Mouse (Mus musculus): ENCODE measurements around the gene Slc4a5. TPM values are rescaled to one million over a fixed set of nuclear protein-coding genes. Genes with fewer than 3 reads are reported as not detected.
"Not testable (repeated sequence)": the region's sequence is repeated elsewhere in the genome, so short reads cannot be mapped to it uniquely, and the experiment has no call there.

Gene Slc4a5
- polyA plus RNA-seq, 1 experiment from 2014 or later, result 0.68 TPM

DNA sequence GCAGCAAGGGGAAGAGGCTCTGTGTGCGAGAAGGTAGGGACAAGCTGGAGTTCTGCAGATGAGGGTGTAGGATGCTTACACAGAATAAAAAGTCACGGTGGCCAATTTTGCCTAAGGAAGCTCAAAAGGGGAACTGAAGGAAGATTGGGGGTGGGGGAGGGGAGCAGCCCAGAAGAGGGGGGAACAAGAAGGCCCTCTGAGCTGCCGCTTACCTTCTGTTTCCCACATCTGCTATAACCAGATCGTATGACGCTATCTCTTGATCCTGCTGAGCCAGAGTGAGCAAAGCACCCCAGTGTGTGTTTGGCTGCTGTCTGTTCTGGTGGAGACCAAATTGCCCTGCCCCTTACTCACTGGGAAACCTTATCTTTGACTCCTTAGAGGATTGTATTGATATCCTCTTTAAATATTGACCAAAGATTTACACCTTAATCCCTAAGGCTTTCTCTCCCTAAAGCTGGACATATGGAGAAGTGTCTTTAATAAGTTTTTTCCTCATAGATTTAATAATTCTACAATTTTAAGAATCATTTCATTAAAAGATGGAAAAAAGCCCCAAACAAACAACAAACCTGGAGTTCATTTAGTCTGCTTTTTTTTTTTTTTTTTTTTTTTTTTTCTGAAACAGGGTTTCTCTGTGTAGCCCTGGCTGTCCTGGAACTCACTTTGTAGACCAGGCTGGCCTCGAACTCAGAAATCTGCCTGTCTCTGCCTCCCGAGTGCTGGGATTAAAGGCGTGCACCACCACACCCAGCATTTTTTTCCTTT lies 104.2 kb downstream of the Slc4a5 start:
- Histone ChIP-seq H3K27ac (no peak overlapping the region), H3K36me3 (0 out of 2 replicates have a peak, but pooled peaks cover under 1% of the 10 kb centered on the region), H3K27me3 (ENCODE audit: insufficient read depth, poor library complexity, severe bottlenecking) (no peaks in the 10 kb centered on the region), H3K9me3 (no peaks in the 10 kb centered on the region), H3K4me1 (peaks cover 9% of the 10 kb centered on the region), H3K4me3 (no peak overlapping the region)
- no peak for DNase-seq (ENCODE audit: low spot score)
- 52% methylated on average over 8 of the region's 8 CpGs for WGBS

DNA sequence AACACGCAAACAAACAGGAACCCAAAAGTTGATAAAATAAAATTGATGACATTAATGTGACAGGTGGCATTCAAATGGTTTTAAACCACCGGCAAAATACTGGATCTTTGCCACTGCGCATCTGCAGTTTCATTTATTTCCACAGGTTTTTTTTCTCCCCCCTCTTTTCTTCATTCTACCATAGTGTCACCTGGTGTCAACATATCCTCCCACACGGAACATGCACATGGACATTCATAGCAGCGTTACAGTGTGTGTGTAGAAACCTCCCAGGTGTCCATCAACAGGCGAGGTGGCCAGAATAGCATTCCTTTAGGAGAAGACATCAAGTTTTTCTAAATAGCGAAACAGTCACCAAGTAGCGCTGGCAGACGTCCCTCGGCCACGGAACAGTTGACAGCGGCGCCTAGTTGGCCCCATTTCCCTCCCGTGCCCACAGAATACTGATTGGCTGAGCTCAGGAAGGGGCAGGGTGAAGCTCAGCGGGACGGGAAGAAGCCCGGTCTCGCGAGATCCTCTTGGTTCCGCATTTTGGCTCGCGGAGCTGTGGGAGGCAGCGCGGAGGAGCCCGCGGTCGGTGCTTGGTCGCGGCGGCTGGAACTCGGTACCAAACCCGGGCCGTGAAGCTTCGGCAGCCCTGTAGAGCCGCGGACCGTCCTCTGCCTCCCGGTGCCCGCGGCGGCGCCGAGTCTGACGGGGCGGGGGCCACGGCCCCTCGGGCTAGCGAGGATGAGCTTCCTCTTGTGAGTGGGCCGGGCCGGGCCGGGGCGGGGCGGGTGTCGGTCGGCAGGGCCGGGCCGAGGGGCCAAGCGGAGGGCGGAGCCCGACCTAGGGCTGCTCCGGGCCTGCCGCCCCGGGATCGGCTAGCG lies 106.1 kb downstream of the Slc4a5 start, which contains the start of the genes Mthfd2 and Mob1a:
Gene Mthfd2, minus strand, starts transcription at position 384 of the 869 bp plus-strand sequence.
Gene Mob1a, plus strand, starts transcription at position 492 of the 869 bp plus-strand sequence.
- H3K27me3 ChIP-seq (ENCODE audit: insufficient read depth, poor library complexity, severe bottlenecking), result no peaks in the 10 kb centered on the region
- H3K4me1 ChIP-seq, result peaks cover 9% of the 10 kb centered on the region
- H3K4me3 ChIP-seq, result peak within 1 kb of the TSS; percentile 84
- H3K9me3 ChIP-seq, result no peaks in the 10 kb centered on the region
- H3K36me3 ChIP-seq, result peaks cover 19% of the 10 kb centered on the region
- DNase-seq (ENCODE audit: low spot score), result peak; percentile 97
- peak within 1 kb of the TSS; percentile 96 for H3K27ac ChIP-seq
- under 1% methylated on average over 65 of the region's 65 CpGs for WGBS

DNA sequence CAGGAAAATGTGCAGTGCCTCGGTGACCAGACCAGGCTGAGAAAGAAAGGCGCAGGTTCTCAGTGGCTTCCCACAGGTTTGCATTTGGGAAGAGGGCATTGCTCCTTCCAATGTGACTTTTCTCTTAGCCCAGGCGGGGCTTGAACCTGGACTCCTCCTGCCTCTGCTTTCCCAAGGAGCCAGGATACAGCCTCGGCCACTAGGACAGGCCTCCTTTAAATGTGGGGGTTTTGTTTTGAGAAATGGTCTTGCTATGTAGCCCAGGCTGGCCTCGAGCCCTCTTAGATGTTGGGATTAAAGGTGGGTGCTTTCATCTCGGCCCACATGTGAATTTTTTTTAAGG lies 106.7 kb downstream of the Slc4a5 start:
- peaks cover 25% of the 10 kb centered on the region for H3K36me3 ChIP-seq
- peak overlapping the region; percentile 96 for H3K27ac ChIP-seq
- peak overlapping the region; percentile 84 for H3K4me3 ChIP-seq
- no peaks in the 10 kb centered on the region for H3K27me3 ChIP-seq (ENCODE audit: insufficient read depth, poor library complexity, severe bottlenecking)
- no peak for DNase-seq (ENCODE audit: low spot score)
- 4% methylated on average over 6 of the region's 6 CpGs for WGBS
- H3K4me1 ChIP-seq, result peaks cover 9% of the 10 kb centered on the region
- no peaks in the 10 kb centered on the region for H3K9me3 ChIP-seq

DNA sequence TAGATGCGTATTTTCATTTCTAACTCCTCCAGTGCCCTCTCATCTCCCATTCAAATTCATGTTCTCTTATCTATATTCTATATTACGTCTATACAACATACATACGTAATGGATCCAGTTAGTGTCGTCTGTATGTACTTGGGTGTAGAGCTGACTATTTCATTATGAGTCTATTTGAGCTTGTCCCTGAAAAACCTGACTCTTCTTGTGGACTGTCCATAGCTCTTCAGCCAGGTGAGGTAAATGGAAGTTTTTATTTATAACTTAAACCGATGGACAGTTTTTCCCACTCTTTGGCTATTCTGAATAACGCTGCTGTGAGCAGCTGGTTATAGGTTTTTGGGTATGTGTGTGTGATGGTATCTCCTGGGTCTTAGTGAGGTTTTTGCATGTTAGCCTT lies 107.1 kb downstream of the Slc4a5 start:
- 67% methylated on average over 6 of the region's 6 CpGs for WGBS
- no peak for DNase-seq (ENCODE audit: low spot score)
- H3K27ac ChIP-seq, result peak overlapping the region; percentile 96

DNA sequence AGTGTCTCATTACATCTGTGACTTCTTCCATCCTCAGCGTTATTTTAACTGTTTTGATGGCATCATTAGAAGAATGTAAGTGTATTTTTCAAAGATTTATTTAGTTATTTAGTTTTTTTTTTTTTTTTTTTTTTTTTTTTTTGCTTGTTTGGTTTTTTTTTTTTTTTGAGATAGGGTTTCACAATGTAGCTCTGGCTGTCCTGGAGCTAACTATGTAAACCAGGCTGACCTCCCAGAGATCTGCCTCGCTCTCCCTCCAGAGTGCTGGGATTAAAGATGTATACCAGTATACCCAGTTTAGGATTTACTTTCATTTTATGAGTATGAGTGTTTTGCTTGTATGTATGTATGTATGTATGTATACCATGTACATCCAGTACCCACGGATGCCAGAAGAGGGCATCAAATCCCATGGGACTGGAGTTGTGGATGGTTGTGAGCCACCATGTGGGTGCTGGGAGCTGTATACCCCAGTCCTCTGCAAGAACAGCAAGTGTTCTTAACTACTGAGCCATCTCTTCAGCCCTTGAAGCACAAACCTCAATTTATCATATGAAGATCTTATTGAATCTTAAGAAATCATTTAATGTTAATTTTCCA lies 108.1 kb downstream of the Slc4a5 start:
- 89% methylated on average over 3 of the region's 3 CpGs for WGBS
- no peak overlapping the region for H3K27ac ChIP-seq
- DNase-seq (ENCODE audit: low spot score), result no peak
- H3K9me3 ChIP-seq, result no peaks in the 10 kb centered on the region
- H3K4me3 ChIP-seq, result no peak overlapping the region
- no peaks in the 10 kb centered on the region for H3K27me3 ChIP-seq (ENCODE audit: insufficient read depth, poor library complexity, severe bottlenecking)
- H3K36me3 ChIP-seq, result peaks cover 36% of the 10 kb centered on the region
- peaks cover 9% of the 10 kb centered on the region for H3K4me1 ChIP-seq

More for the DNA sequence above, 107.1 kb downstream of the Slc4a5 start:
- Histone ChIP-seq H3K9me3 (no peaks in the 10 kb centered on the region), H3K36me3 (peaks cover 29% of the 10 kb centered on the region), H3K4me3 (peak overlapping the region; percentile 84), H3K27me3 (ENCODE audit: insufficient read depth, poor library complexity, severe bottlenecking) (no peaks in the 10 kb centered on the region), H3K4me1 (peaks cover 9% of the 10 kb centered on the region)

DNA sequence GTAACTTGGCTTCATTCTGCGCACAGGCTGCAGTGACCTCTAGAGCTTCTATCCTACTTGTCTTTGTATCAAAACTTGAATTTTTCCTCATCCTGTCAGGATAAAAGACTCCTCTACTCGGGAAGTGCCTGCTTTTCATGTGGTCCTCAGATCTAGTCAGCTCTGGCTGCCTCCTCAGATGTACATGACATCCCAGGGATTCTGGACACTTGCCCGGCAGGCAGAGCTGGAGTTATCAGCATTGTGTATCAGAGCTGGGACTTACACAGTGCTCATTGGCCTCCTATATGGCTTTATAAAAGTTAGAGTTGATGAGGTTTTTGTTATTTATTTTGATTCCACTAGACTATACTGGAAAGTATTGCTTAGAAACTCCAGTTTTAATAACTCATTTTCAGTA lies 121.8 kb downstream of the Slc4a5 start:
- H3K36me3 ChIP-seq, result peaks cover 73% of the 10 kb centered on the region
- DNase-seq (ENCODE audit: low spot score), result no peak
- no peak overlapping the region for H3K4me3 ChIP-seq
- no peaks in the 10 kb centered on the region for H3K27me3 ChIP-seq (ENCODE audit: insufficient read depth, poor library complexity, severe bottlenecking)
- no peak overlapping the region for H3K27ac ChIP-seq
- no peaks in the 10 kb centered on the region for H3K9me3 ChIP-seq
- no peaks in the 10 kb centered on the region for H3K4me1 ChIP-seq
- WGBS, result 83% methylated on average over 3 of the region's 3 CpGs

DNA sequence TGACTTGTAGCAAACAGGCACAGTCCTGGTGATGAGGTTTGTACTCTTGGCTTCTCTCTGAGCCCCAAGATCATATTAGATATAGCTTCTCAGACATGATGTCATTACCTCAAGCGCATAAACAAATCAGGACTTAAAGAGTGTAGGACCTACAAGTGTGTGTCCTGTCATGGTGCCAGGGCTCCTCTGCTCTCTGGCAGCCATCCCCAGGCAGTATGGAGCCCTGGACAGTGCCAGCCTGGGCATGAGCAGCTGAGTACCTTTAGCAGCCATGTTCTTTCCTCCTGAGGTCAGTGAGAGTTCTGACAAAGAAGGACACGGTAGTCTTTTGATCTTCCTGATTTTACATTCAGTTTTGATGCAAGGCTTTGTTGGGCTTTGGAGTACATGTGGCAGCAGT lies 123.3 kb downstream of the Slc4a5 start:
- 95% methylated on average over 2 of the region's 2 CpGs for WGBS
- Histone ChIP-seq H3K9me3 (no peaks in the 10 kb centered on the region), H3K27ac (no peak overlapping the region), H3K27me3 (ENCODE audit: insufficient read depth, poor library complexity, severe bottlenecking) (no peaks in the 10 kb centered on the region), H3K4me3 (no peak overlapping the region), H3K36me3 (peaks cover 60% of the 10 kb centered on the region), H3K4me1 (no peaks in the 10 kb centered on the region)
- DNase-seq (ENCODE audit: low spot score), result no peak

DNA sequence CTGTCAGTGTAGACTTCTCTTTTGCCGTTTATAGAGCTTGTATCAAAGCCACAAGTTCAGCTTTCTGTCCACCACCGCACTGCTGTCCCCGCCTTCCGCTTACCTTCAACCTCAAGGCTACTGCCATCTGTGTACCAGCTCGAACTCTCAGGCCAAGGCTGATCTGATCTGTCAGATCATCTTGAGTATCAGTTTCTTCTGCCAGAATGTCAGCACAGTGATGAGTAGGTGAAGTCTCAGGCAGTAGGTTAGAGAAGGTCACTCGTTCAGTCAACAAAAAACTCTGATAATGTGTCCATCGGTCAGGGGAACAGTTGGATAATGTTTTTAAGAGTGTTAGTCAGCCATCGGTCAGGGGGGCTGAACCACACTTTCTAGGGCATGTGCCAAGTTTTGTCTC lies 125.7 kb downstream of the Slc4a5 start:
- not testable (repeated sequence) for H3K27me3 ChIP-seq (ENCODE audit: insufficient read depth, poor library complexity, severe bottlenecking); H3K27ac ChIP-seq; H3K9me3 ChIP-seq; H3K4me3 ChIP-seq
- Histone ChIP-seq H3K36me3 (peaks cover 37% of the 10 kb centered on the region), H3K4me1 (peaks cover 13% of the 10 kb centered on the region)
- DNase-seq (ENCODE audit: low spot score), result peak; percentile 46
- 90% methylated on average over 8 of the region's 8 CpGs for WGBS

DNA sequence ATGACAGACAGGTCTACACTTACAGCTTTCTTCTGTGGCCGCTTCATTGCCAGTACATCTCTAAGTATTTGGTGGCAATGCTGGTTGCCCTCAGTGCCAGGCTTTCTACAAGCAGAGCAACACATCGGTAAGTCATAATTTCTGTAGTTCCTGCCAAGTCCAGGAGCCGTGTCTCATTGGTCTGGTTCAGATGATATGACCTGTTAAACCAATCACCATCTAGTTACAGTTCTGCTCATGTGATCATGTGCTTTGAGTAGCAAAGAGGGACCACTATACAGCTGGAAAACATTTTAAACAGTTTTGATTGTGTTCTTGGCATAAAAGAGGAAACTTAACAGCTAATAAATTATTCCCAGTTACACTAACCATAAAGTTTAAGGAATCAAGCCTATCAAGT lies 128.3 kb downstream of the Slc4a5 start:
- 96% methylated on average over 3 of the region's 3 CpGs for WGBS
- no peaks in the 10 kb centered on the region for H3K27me3 ChIP-seq (ENCODE audit: insufficient read depth, poor library complexity, severe bottlenecking)
- H3K4me3 ChIP-seq, result no peak overlapping the region
- peaks cover 21% of the 10 kb centered on the region for H3K36me3 ChIP-seq
- peak; percentile 45 for DNase-seq (ENCODE audit: low spot score)
- no peaks in the 10 kb centered on the region for H3K9me3 ChIP-seq
- no peak overlapping the region for H3K27ac ChIP-seq
- H3K4me1 ChIP-seq, result peaks cover 22% of the 10 kb centered on the region

DNA sequence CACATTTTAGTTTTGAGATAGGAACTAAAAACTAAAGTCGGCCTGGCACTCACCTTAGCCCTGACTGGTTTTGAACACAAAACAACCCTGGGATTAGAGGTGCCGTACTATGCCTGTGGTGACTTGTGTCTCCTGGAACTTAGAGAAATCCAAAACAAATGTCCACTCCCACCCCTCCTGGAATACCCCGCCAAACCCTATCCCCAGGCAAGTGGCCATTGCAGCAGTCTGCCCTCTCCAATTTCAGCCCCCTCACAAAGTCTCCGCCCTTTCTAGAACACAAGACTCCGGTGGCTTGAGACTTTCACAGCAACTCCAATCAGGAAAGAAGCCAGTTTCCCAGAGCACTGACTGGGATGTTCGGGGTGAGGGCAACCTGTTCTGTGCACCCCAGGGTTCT lies 129.2 kb downstream of the Slc4a5 start, which contains the start of gene Bola3:
Gene Bola3, plus strand, starts transcription at position 275 of the 400 bp plus-strand sequence.
- 31% methylated on average over 6 of the region's 6 CpGs for WGBS
- H3K4me3 ChIP-seq, result peak within 1 kb of the TSS; percentile 76
- peaks cover 25% of the 10 kb centered on the region for H3K36me3 ChIP-seq
- H3K4me1 ChIP-seq, result peaks cover 22% of the 10 kb centered on the region
- H3K27ac ChIP-seq, result peak within 1 kb of the TSS; percentile 93
- no peaks in the 10 kb centered on the region for H3K9me3 ChIP-seq
- no peak for DNase-seq (ENCODE audit: low spot score)
- H3K27me3 ChIP-seq (ENCODE audit: insufficient read depth, poor library complexity, severe bottlenecking), result no peaks in the 10 kb centered on the region

DNA sequence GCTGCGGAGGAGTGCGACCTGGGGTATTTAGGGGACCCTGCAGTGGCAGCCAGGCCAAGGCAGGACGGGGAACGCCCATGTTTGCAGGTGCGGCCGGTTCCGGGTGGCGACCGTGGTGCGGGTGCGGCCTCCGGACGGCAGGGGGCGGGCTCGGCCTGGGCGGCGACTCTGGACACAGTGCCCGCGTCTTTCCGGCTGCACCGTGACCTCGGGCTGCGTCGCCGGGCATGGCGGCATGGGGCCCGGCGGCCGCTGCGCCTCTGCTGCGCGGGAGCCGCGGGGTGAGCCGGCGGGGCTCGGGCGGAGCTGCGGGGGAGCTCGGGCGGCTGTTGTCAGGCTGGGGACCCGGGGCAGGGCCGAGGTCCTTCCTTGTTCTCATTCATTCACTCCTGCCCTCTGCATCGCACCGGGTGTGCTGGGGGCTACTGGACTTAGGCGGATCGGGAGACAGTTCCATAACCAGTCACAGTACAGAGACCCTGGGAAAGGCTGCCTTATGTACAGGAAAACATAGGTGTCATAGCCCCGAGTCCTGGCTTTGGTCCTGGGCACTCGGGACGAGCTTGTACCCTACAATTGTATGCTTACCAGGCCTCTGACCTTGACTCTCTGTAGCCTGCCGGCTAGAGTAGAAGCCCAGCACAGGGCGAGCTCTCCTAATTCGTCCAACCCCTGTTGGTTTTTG lies 129.8 kb downstream of the Slc4a5 start:
- H3K27ac ChIP-seq, result peak overlapping the region; percentile 93
- no peaks in the 10 kb centered on the region for H3K27me3 ChIP-seq (ENCODE audit: insufficient read depth, poor library complexity, severe bottlenecking)
- peaks cover 25% of the 10 kb centered on the region for H3K36me3 ChIP-seq
- H3K4me1 ChIP-seq, result peaks cover 22% of the 10 kb centered on the region
- under 1% methylated on average over 53 of the region's 53 CpGs for WGBS
- H3K4me3 ChIP-seq, result peak overlapping the region; percentile 76
- H3K9me3 ChIP-seq, result no peaks in the 10 kb centered on the region
- DNase-seq (ENCODE audit: low spot score), result peak; percentile 95

DNA sequence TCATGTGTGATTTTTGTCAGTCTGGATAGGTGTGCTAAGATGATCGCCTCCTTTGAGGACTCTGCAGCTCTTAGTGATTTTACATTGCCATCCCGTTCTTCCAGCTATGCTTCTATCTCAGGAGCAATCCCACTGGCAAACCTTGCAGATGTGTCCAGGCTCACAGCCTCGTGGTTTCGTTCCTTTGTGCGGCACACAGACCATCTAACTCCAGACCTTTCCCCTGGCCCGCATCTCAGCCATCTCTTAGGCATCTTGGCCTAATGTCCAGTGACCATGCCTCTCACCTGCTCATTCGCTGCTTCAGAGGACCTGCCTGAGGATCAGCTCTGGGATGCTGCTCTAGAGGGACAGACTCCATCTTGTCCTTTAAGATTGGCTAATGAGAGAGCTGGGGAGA lies 130.5 kb downstream of the Slc4a5 start:
- Histone ChIP-seq H3K27me3 (ENCODE audit: insufficient read depth, poor library complexity, severe bottlenecking) (no peaks in the 10 kb centered on the region), H3K4me1 (peaks cover 22% of the 10 kb centered on the region), H3K27ac (peak overlapping the region; percentile 93), H3K4me3 (peak overlapping the region; percentile 76), H3K36me3 (peaks cover 33% of the 10 kb centered on the region), H3K9me3 (no peaks in the 10 kb centered on the region)
- 80% methylated on average over 7 of the region's 7 CpGs for WGBS
- peak; percentile 74 for DNase-seq (ENCODE audit: low spot score)

Measured in heart, embryonic 10.5 days (tissue).